8 mouse cellular contexts compared by ENCODE assay signal in genomic region chr2:32307941-32308760, GRCm38 (mm10). TPM values are rescaled to one million over a fixed set of nuclear protein-coding genes. Genes with fewer than 3 reads are reported as not detected.
DNase-seq lines count a peak whose midpoint lies in the region; ATAC-seq and TF ChIP-seq lines count a peak whose summit lies in the region.

No protein-coding gene starts in this region.

- no peaks in the 10 kb centered on the region for H3K9me3 ChIP-seq in intestine, embryonic 14.5 days (ENCODE audit: control insufficient read depth, low read length)
- H3K9me3 ChIP-seq in intestine, embryonic 15.5 days = no peaks in the 10 kb centered on the region
- H3K9me3 ChIP-seq in E14TG2a.4 (ENCODE audit: low read length) = no peaks in the 10 kb centered on the region
- H3K9me3 ChIP-seq in embryonic facial prominence, embryonic 14.5 days (ENCODE audit: control insufficient read depth, low read length) = no peaks in the 10 kb centered on the region
- H3K9me3 ChIP-seq in limb, embryonic 11.5 days (ENCODE audit: control insufficient read depth, low read length) = no peaks in the 10 kb centered on the region

- TF ChIP-seq POLR2A in bone marrow, adult 2 months (IDR thresholded peaks at IDR 0.05; ENCODE audit: borderline replicate concordance, control insufficient read depth, low read depth, low read length) = no peak
- no peak; the same call in 1 of the 2 replicates for TF ChIP-seq POLR2A in olfactory bulb, adult 2 months (IDR thresholded peaks at IDR 0.05; ENCODE audit: insufficient read depth, low read depth, low read length)

- no peaks in the 10 kb centered on the region for H3K27me3 ChIP-seq in intestine, embryonic 14.5 days (replicated peaks; ENCODE audit: control insufficient read depth, insufficient read depth, low read length)
- no peaks in the 10 kb centered on the region for H3K27me3 ChIP-seq in intestine, embryonic 15.5 days (replicated peaks)
- peaks cover 19% of the 10 kb centered on the region for H3K27me3 ChIP-seq in E14TG2a.4 (ENCODE audit: insufficient read depth, low read length)
- no peaks in the 10 kb centered on the region for H3K27me3 ChIP-seq in embryonic facial prominence, embryonic 14.5 days (replicated peaks; ENCODE audit: control insufficient read depth, insufficient read depth, low read length)
- H3K27me3 ChIP-seq in limb, embryonic 11.5 days (ENCODE audit: control insufficient read depth, insufficient read depth, low read length) = no peaks in the 10 kb centered on the region

- peak; percentile 82 for DNase-seq in intestine, embryonic 14.5 days (ENCODE audit: low spot score)
- DNase-seq in embryonic facial prominence, embryonic 14.5 days (ENCODE audit: low spot score) = peak; percentile 65
- peak; percentile 82 for DNase-seq in limb, embryonic 11.5 days (ENCODE audit: low spot score)

- ATAC-seq in intestine, embryonic 14.5 days (replicated peaks; ENCODE audit: low FRiP score, low TSS enrichment, low read depth) = 0 out of 2 replicates have a peak, but pooled peaks have one; percentile 6
- ATAC-seq in intestine, embryonic 15.5 days = no peak
- ATAC-seq in embryonic facial prominence, embryonic 14.5 days (ENCODE audit: low read depth) = no peak
- ATAC-seq in limb, embryonic 11.5 days (ENCODE audit: insufficient number of reproducible peaks, low FRiP score, low TSS enrichment, low read depth) = no peak
- ATAC-seq in erythroid progenitor cell, adult 5-6 weeks (replicated peaks; ENCODE audit: low FRiP score, poor library complexity, severe bottlenecking) = no peak; the same call in 1 of the 2 replicates

- TF ChIP-seq CTCF in E14TG2a.4 (conservative IDR thresholded peaks at IDR 0.05; ENCODE audit: low read length) = peak; percentile 89
- peak; percentile 75 for TF ChIP-seq CTCF in bone marrow, adult 2 months (IDR thresholded peaks at IDR 0.05; ENCODE audit: control insufficient read depth, insufficient read depth, low read length)
- TF ChIP-seq CTCF in olfactory bulb, adult 2 months (IDR thresholded peaks at IDR 0.05; ENCODE audit: insufficient read depth, low read depth, low read length) = peak; percentile 45; the same call in 1 of the 2 replicates

- H3K36me3 ChIP-seq in intestine, embryonic 14.5 days (ENCODE audit: control insufficient read depth, insufficient read depth, low read length) = peaks cover 55% of the 10 kb centered on the region
- peaks cover 44% of the 10 kb centered on the region for H3K36me3 ChIP-seq in intestine, embryonic 15.5 days
- H3K36me3 ChIP-seq in E14TG2a.4 (ENCODE audit: insufficient read depth, low read length) = peaks cover 77% of the 10 kb centered on the region
- H3K36me3 ChIP-seq in embryonic facial prominence, embryonic 14.5 days (ENCODE audit: control insufficient read depth, insufficient read depth, low read length) = peaks cover 80% of the 10 kb centered on the region
- H3K36me3 ChIP-seq in limb, embryonic 11.5 days (ENCODE audit: control insufficient read depth, insufficient read depth, low read length) = peaks cover 27% of the 10 kb centered on the region

- WGBS in intestine, embryonic 14.5 days = 48% methylated on average over 8 of the region's 8 CpGs
- 54% methylated on average over 8 of the region's 8 CpGs for WGBS in intestine, embryonic 15.5 days
- WGBS in bone marrow, adult 2 months = 64% methylated on average over 8 of the region's 8 CpGs
- WGBS in embryonic facial prominence, embryonic 14.5 days = 44% methylated on average over 8 of the region's 8 CpGs
- 57% methylated on average over 8 of the region's 8 CpGs for WGBS in limb, embryonic 11.5 days
- 40% methylated on average over 8 of the region's 8 CpGs for WGBS in olfactory bulb, adult 2 months

- H3K4me2 ChIP-seq in intestine, embryonic 14.5 days (ENCODE audit: low read length) = no peak overlapping the region
- no peak overlapping the region for H3K4me2 ChIP-seq in intestine, embryonic 15.5 days (replicated peaks)
- no peak overlapping the region for H3K4me2 ChIP-seq in embryonic facial prominence, embryonic 14.5 days (ENCODE audit: low read depth, low read length)
- no peak overlapping the region for H3K4me2 ChIP-seq in limb, embryonic 11.5 days (ENCODE audit: low read depth, severe bottlenecking)

- no peak overlapping the region for H3K4me3 ChIP-seq in intestine, embryonic 14.5 days (ENCODE audit: low read depth, low read length)
- H3K4me3 ChIP-seq in intestine, embryonic 15.5 days (replicated peaks) = no peak overlapping the region
- H3K4me3 ChIP-seq in E14TG2a.4 (replicated peaks; ENCODE audit: low read length) = no peak overlapping the region
- no peak overlapping the region for H3K4me3 ChIP-seq in bone marrow, adult 2 months (replicated peaks; ENCODE audit: control insufficient read depth, low read depth, low read length)
- no peak overlapping the region for H3K4me3 ChIP-seq in embryonic facial prominence, embryonic 14.5 days (ENCODE audit: low read depth, low read length)
- no peak overlapping the region for H3K4me3 ChIP-seq in limb, embryonic 11.5 days (ENCODE audit: low read depth, low read length)
- no peak overlapping the region for H3K4me3 ChIP-seq in olfactory bulb, adult 2 months (ENCODE audit: insufficient read depth, low read depth, low read length)

- peaks cover 10% of the 10 kb centered on the region for H3K4me1 ChIP-seq in intestine, embryonic 14.5 days (replicated peaks; ENCODE audit: control insufficient read depth, insufficient read depth, low read length)
- peaks cover 20% of the 10 kb centered on the region for H3K4me1 ChIP-seq in intestine, embryonic 15.5 days (replicated peaks)
- peaks cover 60% of the 10 kb centered on the region for H3K4me1 ChIP-seq in E14TG2a.4 (replicated peaks; ENCODE audit: low read depth, low read length)
- peaks cover 6% of the 10 kb centered on the region; the same call in 1 of the 2 replicates for H3K4me1 ChIP-seq in bone marrow, adult 2 months (ENCODE audit: control insufficient read depth, insufficient read depth, low read length)
- H3K4me1 ChIP-seq in embryonic facial prominence, embryonic 14.5 days (ENCODE audit: control insufficient read depth, insufficient read depth, low read length) = peaks cover 24% of the 10 kb centered on the region
- peaks cover 25% of the 10 kb centered on the region for H3K4me1 ChIP-seq in limb, embryonic 11.5 days (ENCODE audit: control insufficient read depth, insufficient read depth, low read length)
- H3K4me1 ChIP-seq in olfactory bulb, adult 2 months (ENCODE audit: control insufficient read depth, insufficient read depth, low read length) = peaks cover 19% of the 10 kb centered on the region

- H3K27ac ChIP-seq in intestine, embryonic 14.5 days (ENCODE audit: low read depth) = no peak overlapping the region
- H3K27ac ChIP-seq in intestine, embryonic 15.5 days = no peak overlapping the region
- H3K27ac ChIP-seq in bone marrow, adult 2 months (ENCODE audit: control insufficient read depth, insufficient read depth, low read depth, low read length, poor library complexity) = no peak overlapping the region
- H3K27ac ChIP-seq in embryonic facial prominence, embryonic 14.5 days (replicated peaks; ENCODE audit: low read depth, low read length) = no peak overlapping the region
- no peak overlapping the region for H3K27ac ChIP-seq in limb, embryonic 11.5 days (replicated peaks; ENCODE audit: low read depth, low read length)
- no peak overlapping the region for H3K27ac ChIP-seq in olfactory bulb, adult 2 months (ENCODE audit: insufficient read depth, low read depth, low read length)

- H3K9ac ChIP-seq in intestine, embryonic 14.5 days (ENCODE audit: low read length) = no peak overlapping the region
- no peak overlapping the region for H3K9ac ChIP-seq in intestine, embryonic 15.5 days
- no peak overlapping the region for H3K9ac ChIP-seq in embryonic facial prominence, embryonic 14.5 days (ENCODE audit: low read depth, low read length)
- no peak overlapping the region for H3K9ac ChIP-seq in limb, embryonic 11.5 days (ENCODE audit: low read length)

RNA-seq across cellular contexts. Expression of gene Swi5, which starts 20.3 kb away (rescaled TPM):
- 162 and 198 TPM in 2 replicates for polyA plus RNA-seq in intestine, embryonic 14.5 days (2014; fragmentation: Nextera tagmentation; extraction: Ambion mirVana)
- polyA plus RNA-seq in intestine, embryonic 15.5 days (2015; fragmentation: Nextera tagmentation; extraction: Ambion mirVana) = 387 and 409 TPM in 2 replicates
- 278 and 393 TPM in 2 replicates for polyA plus RNA-seq in bone marrow, adult 2 months (2011; ENCODE audit: insufficient read depth, insufficient read length, low replicate concordance, missing spikeins)
- 206 and 249 TPM in 2 replicates for polyA plus RNA-seq in embryonic facial prominence, embryonic 14.5 days (2014; fragmentation: Nextera tagmentation; extraction: Ambion mirVana)
- 272 and 354 TPM in 2 replicates for polyA plus RNA-seq in limb, embryonic 11.5 days (2014; fragmentation: Nextera tagmentation; extraction: Ambion mirVana)
- not detected in 2 replicates for polyA plus RNA-seq in olfactory bulb, adult 2 months (2012; ENCODE audit: insufficient read depth, insufficient read length, low replicate concordance, missing spikeins)
- 49.4 and 68.7 TPM in 2 replicates for total RNA-seq in erythroid progenitor cell, adult 5-6 weeks (2015; ENCODE audit: low replicate concordance)
- 77.7 and 95.8 TPM in 2 replicates for total RNA-seq in erythroid progenitor cell, adult 5-6 weeks (2017; ENCODE audit: low replicate concordance)

RNA-seq across cellular contexts. Expression of gene Golga2, which starts 21.0 kb away (rescaled TPM):
- 20.1 and 20.2 TPM in 2 replicates for polyA plus RNA-seq in intestine, embryonic 14.5 days (2014; fragmentation: Nextera tagmentation; extraction: Ambion mirVana)
- polyA plus RNA-seq in intestine, embryonic 15.5 days (2015; fragmentation: Nextera tagmentation; extraction: Ambion mirVana) = 19.7 and 20.5 TPM in 2 replicates
- polyA plus RNA-seq in bone marrow, adult 2 months (2011; ENCODE audit: insufficient read depth, insufficient read length, low replicate concordance, missing spikeins) = 26.6 and 39.8 TPM in 2 replicates
- 27.2 and 33.1 TPM in 2 replicates for polyA plus RNA-seq in embryonic facial prominence, embryonic 14.5 days (2014; fragmentation: Nextera tagmentation; extraction: Ambion mirVana)
- polyA plus RNA-seq in limb, embryonic 11.5 days (2014; fragmentation: Nextera tagmentation; extraction: Ambion mirVana) = 18.1 and 18.9 TPM in 2 replicates
- polyA plus RNA-seq in olfactory bulb, adult 2 months (2012; ENCODE audit: insufficient read depth, insufficient read length, low replicate concordance, missing spikeins) = 105 TPM in 1 of 2 replicates, not detected in the other
- total RNA-seq in erythroid progenitor cell, adult 5-6 weeks (2015; ENCODE audit: low replicate concordance) = 32.7 and 43.2 TPM in 2 replicates
- total RNA-seq in erythroid progenitor cell, adult 5-6 weeks (2017; ENCODE audit: low replicate concordance) = 39.0 and 62.4 TPM in 2 replicates

RNA-seq across cellular contexts. Expression of gene Ciz1, which starts 44.0 kb away (rescaled TPM):
- polyA plus RNA-seq in intestine, embryonic 14.5 days (2014; fragmentation: Nextera tagmentation; extraction: Ambion mirVana) = 48.4 and 53.1 TPM in 2 replicates
- 38.9 and 39.8 TPM in 2 replicates for polyA plus RNA-seq in intestine, embryonic 15.5 days (2015; fragmentation: Nextera tagmentation; extraction: Ambion mirVana)
- 71.7 and 127 TPM in 2 replicates for polyA plus RNA-seq in bone marrow, adult 2 months (2011; ENCODE audit: insufficient read depth, insufficient read length, low replicate concordance, missing spikeins)
- polyA plus RNA-seq in embryonic facial prominence, embryonic 14.5 days (2014; fragmentation: Nextera tagmentation; extraction: Ambion mirVana) = 41.9 and 48.0 TPM in 2 replicates
- 52.2 and 67.8 TPM in 2 replicates for polyA plus RNA-seq in limb, embryonic 11.5 days (2014; fragmentation: Nextera tagmentation; extraction: Ambion mirVana)
- polyA plus RNA-seq in olfactory bulb, adult 2 months (2012; ENCODE audit: insufficient read depth, insufficient read length, low replicate concordance, missing spikeins) = not detected in 2 replicates
- total RNA-seq in erythroid progenitor cell, adult 5-6 weeks (2015; ENCODE audit: low replicate concordance) = 65.4 and 90.1 TPM in 2 replicates
- total RNA-seq in erythroid progenitor cell, adult 5-6 weeks (2017; ENCODE audit: low replicate concordance) = 77.5 and 131 TPM in 2 replicates

RNA-seq across cellular contexts. Expression of gene Dnm1, which starts 45.0 kb away (rescaled TPM):
- polyA plus RNA-seq in intestine, embryonic 14.5 days (2014; fragmentation: Nextera tagmentation; extraction: Ambion mirVana) = 22.7 TPM in 2 replicates
- polyA plus RNA-seq in intestine, embryonic 15.5 days (2015; fragmentation: Nextera tagmentation; extraction: Ambion mirVana) = 12.2 and 16.4 TPM in 2 replicates
- polyA plus RNA-seq in bone marrow, adult 2 months (2011; ENCODE audit: insufficient read depth, insufficient read length, low replicate concordance, missing spikeins) = 1.4 and 1.9 TPM in 2 replicates
- 34.1 and 41.7 TPM in 2 replicates for polyA plus RNA-seq in embryonic facial prominence, embryonic 14.5 days (2014; fragmentation: Nextera tagmentation; extraction: Ambion mirVana)
- 36.1 and 39.9 TPM in 2 replicates for polyA plus RNA-seq in limb, embryonic 11.5 days (2014; fragmentation: Nextera tagmentation; extraction: Ambion mirVana)
- polyA plus RNA-seq in olfactory bulb, adult 2 months (2012; ENCODE audit: insufficient read depth, insufficient read length, low replicate concordance, missing spikeins) = 153 TPM in 1 of 2 replicates, not detected in the other
- total RNA-seq in erythroid progenitor cell, adult 5-6 weeks (2015; ENCODE audit: low replicate concordance) = not detected in 2 replicates
- total RNA-seq in erythroid progenitor cell, adult 5-6 weeks (2017; ENCODE audit: low replicate concordance) = not detected in 2 replicates

RNA-seq across cellular contexts. Expression of gene Uck1, which starts 48.2 kb away (rescaled TPM):
- 61.8 and 65.8 TPM in 2 replicates for polyA plus RNA-seq in intestine, embryonic 14.5 days (2014; fragmentation: Nextera tagmentation; extraction: Ambion mirVana)
- 64.7 and 69.0 TPM in 2 replicates for polyA plus RNA-seq in intestine, embryonic 15.5 days (2015; fragmentation: Nextera tagmentation; extraction: Ambion mirVana)
- 11.9 and 19.6 TPM in 2 replicates for polyA plus RNA-seq in bone marrow, adult 2 months (2011; ENCODE audit: insufficient read depth, insufficient read length, low replicate concordance, missing spikeins)
- polyA plus RNA-seq in embryonic facial prominence, embryonic 14.5 days (2014; fragmentation: Nextera tagmentation; extraction: Ambion mirVana) = 58.6 and 60.6 TPM in 2 replicates
- polyA plus RNA-seq in limb, embryonic 11.5 days (2014; fragmentation: Nextera tagmentation; extraction: Ambion mirVana) = 58.6 and 61.5 TPM in 2 replicates
- polyA plus RNA-seq in olfactory bulb, adult 2 months (2012; ENCODE audit: insufficient read depth, insufficient read length, low replicate concordance, missing spikeins) = not detected in 2 replicates
- total RNA-seq in erythroid progenitor cell, adult 5-6 weeks (2015; ENCODE audit: low replicate concordance) = 7.5 and 11.5 TPM in 2 replicates
- total RNA-seq in erythroid progenitor cell, adult 5-6 weeks (2017; ENCODE audit: low replicate concordance) = 20.4 and 20.9 TPM in 2 replicates
